Mouse (Mus musculus): Measurements from ENCODE around the gene Ssbp1. TPM values are rescaled to one million over a fixed set of nuclear protein-coding genes. Genes with fewer than 3 reads are reported as not detected.

Gene Ssbp1
- 184 and 193 TPM in 2 replicates for polyA plus RNA-seq (2015; fragmentation: Nextera tagmentation; extraction: Ambion mirVana)

DNA sequence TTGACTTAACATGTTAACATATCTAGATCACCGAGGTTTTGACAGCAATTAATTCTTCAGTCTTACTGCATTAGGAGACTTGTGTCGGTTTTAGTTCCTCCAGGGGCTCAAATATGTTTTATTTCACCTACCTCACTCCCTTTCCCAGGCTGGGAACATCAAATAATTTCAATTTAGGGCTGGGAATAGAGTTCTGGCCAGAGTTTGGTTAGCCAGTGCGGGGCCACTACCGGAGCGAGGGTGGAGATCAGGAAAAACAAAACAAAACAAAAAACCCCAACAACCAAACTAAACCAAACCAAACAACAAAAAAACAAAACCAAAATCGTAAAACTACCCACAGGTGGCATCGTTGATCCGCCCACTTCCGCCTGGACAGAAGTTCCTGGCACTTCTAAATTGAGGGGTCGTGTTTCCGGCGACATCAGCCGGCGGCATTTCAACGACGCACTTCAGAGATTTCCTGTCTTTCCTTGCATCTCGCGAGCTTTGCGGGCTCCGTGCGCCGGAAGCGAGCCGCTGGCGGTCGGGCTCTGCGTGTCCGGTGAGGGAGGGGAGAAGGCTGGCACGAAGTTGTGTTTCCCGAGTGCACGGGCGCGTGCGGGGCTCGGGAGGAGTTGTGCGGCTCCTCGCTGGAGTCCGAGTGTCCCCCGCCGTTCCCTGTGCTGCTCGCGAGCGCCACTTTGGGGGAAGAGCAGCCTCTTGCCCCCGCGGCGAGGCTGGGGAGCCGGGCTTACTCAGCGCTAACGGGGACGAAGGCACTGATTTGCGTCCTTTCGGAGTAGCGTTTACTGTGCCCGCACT is at the start of gene Ssbp1:
Gene Ssbp1 (plus strand): TSS at position 437 of the 804 bp plus-strand sequence.
- Histone ChIP-seq H3K9me3 (replicated peaks) (no peaks in the 10 kb centered on the region), H3K4me3 (peak within 1 kb of the TSS; percentile 73), H3K4me2 (peak within 1 kb of the TSS; percentile 65), H3K27me3 (no peaks in the 10 kb centered on the region), H3K9ac (peak within 1 kb of the TSS; percentile 87), H3K36me3 (ENCODE audit: poor library complexity, severe bottlenecking) (peaks cover 27% of the 10 kb centered on the region), H3K27ac (peak within 1 kb of the TSS; percentile 94), H3K4me1 (peaks cover 17% of the 10 kb centered on the region)
- under 1% methylated on average over 44 of the region's 54 CpGs for WGBS
- ATAC-seq = peak; percentile 98

GRCm38 (mm10) chr6:40423013-40423412 is 48.1 kb upstream of the Ssbp1 start:
- Histone ChIP-seq H3K9ac (no peak overlapping the region), H3K9me3 (replicated peaks) (no peaks in the 10 kb centered on the region), H3K27ac (no peak overlapping the region), H3K4me2 (no peak overlapping the region), H3K36me3 (ENCODE audit: poor library complexity, severe bottlenecking) (peaks cover 29% of the 10 kb centered on the region), H3K4me1 (peaks cover 8% of the 10 kb centered on the region), H3K27me3 (no peaks in the 10 kb centered on the region), H3K4me3 (no peak overlapping the region)
- 88% methylated on average over 1 of the region's 1 CpGs for WGBS
- no peak for ATAC-seq

DNA sequence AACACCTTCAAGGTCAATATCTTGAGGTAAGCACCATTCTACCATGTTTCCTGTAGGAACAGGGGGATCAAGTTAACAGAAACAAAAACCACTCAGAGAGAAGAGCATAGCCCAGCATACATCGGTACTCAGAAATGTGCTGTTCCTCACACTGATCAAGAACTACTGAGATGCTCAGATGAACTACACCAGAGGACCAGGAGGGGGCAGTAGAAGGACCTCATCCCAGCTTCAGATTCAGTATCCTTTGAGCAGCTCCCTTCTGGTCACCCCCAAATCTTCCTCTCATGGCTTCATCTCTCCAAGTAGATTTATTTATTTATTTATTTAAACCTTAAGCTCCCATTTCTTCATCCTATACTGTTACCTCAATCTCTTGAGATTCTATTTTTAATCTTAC is 47.4 kb upstream of the Ssbp1 start:
- H3K4me1 ChIP-seq = peaks cover 15% of the 10 kb centered on the region
- H3K9me3 ChIP-seq (replicated peaks) = no peaks in the 10 kb centered on the region
- no peak for ATAC-seq
- no peak overlapping the region for H3K9ac ChIP-seq
- no peak overlapping the region for H3K4me3 ChIP-seq
- WGBS = 53% methylated on average over 1 of the region's 1 CpGs
- H3K4me2 ChIP-seq = no peak overlapping the region
- no peak overlapping the region for H3K27ac ChIP-seq
- H3K36me3 ChIP-seq (ENCODE audit: poor library complexity, severe bottlenecking) = peaks cover 23% of the 10 kb centered on the region
- no peaks in the 10 kb centered on the region for H3K27me3 ChIP-seq

DNA sequence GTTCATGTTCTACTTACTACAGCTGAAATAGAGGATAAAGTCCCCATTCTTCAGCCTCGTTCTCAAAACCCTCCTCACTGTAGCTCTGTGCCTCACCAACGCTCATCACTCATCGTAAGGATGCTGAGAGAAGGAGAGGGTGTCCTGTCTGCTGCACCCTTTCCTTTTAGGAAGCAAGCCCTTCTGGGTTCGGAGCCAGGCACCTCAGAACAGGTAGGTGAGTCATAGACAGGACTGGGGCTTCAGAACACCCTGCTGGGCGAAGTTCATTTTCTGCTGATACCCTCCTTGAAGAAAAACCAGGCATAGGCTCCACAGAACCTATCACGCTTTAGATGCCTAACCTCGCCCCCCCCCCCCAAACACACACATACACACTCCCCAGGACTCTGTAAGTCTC is 43.7 kb upstream of the Ssbp1 start:
- WGBS = 95% methylated on average over 6 of the region's 7 CpGs
- Histone ChIP-seq H3K27me3 (no peaks in the 10 kb centered on the region), H3K4me2 (no peak overlapping the region), H3K4me3 (no peak overlapping the region), H3K36me3 (ENCODE audit: poor library complexity, severe bottlenecking) (0 out of 2 replicates have a peak, but pooled peaks cover 2% of the 10 kb centered on the region), H3K27ac (no peak overlapping the region), H3K9ac (no peak overlapping the region), H3K9me3 (replicated peaks) (no peaks in the 10 kb centered on the region), H3K4me1 (peaks cover 49% of the 10 kb centered on the region)
- ATAC-seq = no peak

GRCm38 (mm10) chr6:40428696-40429095 is 42.5 kb upstream of the Ssbp1 start:
- no peaks in the 10 kb centered on the region for H3K9me3 ChIP-seq (replicated peaks)
- H3K9ac ChIP-seq = no peak overlapping the region
- peak; percentile 28; the same call in 1 of the 2 replicates for ATAC-seq
- H3K4me3 ChIP-seq = no peak overlapping the region
- peak overlapping the region; percentile 24 for H3K4me2 ChIP-seq
- no peaks in the 10 kb centered on the region for H3K36me3 ChIP-seq (ENCODE audit: poor library complexity, severe bottlenecking)
- no peaks in the 10 kb centered on the region for H3K27me3 ChIP-seq
- peaks cover 61% of the 10 kb centered on the region for H3K4me1 ChIP-seq
- peak overlapping the region; percentile 36 for H3K27ac ChIP-seq
- WGBS = 60% methylated on average over 3 of the region's 3 CpGs

DNA sequence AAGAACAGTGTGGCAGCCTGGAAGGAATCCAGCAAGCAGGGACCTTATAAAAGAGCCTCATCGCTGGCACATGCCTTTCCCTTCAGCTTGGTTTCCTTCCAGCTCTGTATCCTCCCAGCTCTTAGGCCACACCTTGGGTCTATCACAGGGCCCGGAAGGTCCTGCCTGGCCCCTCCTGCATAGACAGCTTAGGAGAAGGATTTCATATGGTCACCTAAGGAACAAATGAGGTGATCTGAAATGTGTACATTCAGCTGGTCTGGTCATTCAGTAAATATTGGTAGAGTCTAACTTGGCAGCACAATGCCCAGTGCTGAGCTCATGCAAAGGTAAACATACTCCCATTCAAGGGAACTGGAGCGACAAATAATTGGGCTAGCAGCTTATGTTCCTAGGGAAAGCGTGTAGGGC is 41.6 kb upstream of the Ssbp1 start:
- Histone ChIP-seq H3K27me3 (no peaks in the 10 kb centered on the region), H3K27ac (peak overlapping the region; percentile 85), H3K9me3 (replicated peaks) (no peaks in the 10 kb centered on the region), H3K4me2 (peak overlapping the region; percentile 42), H3K9ac (no peak overlapping the region), H3K4me1 (peaks cover 70% of the 10 kb centered on the region), H3K36me3 (ENCODE audit: poor library complexity, severe bottlenecking) (no peaks in the 10 kb centered on the region), H3K4me3 (no peak overlapping the region)
- peak; percentile 37; the same call in 1 of the 2 replicates for ATAC-seq
- WGBS = 35% methylated on average over 4 of the region's 4 CpGs

DNA sequence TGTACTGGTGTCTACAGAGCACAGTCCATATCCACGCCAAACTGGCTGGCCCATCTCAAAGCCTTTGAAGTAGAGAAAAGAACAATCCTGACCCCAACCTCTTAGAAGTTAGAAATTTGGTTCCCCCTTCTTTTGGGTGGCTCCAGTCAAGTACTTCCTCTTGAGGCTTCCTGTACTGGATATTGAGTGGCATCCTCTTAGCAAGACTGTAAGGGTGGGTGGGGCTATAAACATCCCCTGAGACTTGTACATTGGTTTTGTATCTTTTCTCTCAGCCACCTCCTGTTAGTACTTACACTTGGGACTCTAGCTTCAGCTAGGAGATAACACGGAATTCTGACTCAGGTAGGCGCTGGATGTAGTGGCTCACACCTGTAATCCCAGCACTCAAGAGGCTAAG is 40.9 kb upstream of the Ssbp1 start:
- peak overlapping the region; percentile 85 for H3K27ac ChIP-seq
- H3K9me3 ChIP-seq (replicated peaks) = no peaks in the 10 kb centered on the region
- no peak overlapping the region for H3K9ac ChIP-seq
- no peaks in the 10 kb centered on the region for H3K27me3 ChIP-seq
- H3K4me1 ChIP-seq = peaks cover 75% of the 10 kb centered on the region
- ATAC-seq = no peak
- no peaks in the 10 kb centered on the region for H3K36me3 ChIP-seq (ENCODE audit: poor library complexity, severe bottlenecking)
- WGBS = 85% methylated on average over 3 of the region's 3 CpGs
- no peak overlapping the region for H3K4me3 ChIP-seq
- peak overlapping the region; percentile 42 for H3K4me2 ChIP-seq

- ATAC-seq = no peak
- Histone ChIP-seq H3K36me3 (ENCODE audit: poor library complexity, severe bottlenecking) (no peaks in the 10 kb centered on the region), H3K27me3 (no peaks in the 10 kb centered on the region), H3K9ac (no peak overlapping the region), H3K27ac (peak overlapping the region; percentile 85), H3K4me3 (no peak overlapping the region), H3K4me2 (peak overlapping the region; percentile 42), H3K4me1 (peaks cover 75% of the 10 kb centered on the region), H3K9me3 (replicated peaks) (no peaks in the 10 kb centered on the region)
- 63% methylated on average over 3 of the region's 3 CpGs for WGBS
Observed at GRCm38 (mm10) chr6:40430878-40431277, 40.3 kb upstream of the Ssbp1 start.

GRCm38 (mm10) chr6:40431356-40431755 is 39.8 kb upstream of the Ssbp1 start:
- no peaks in the 10 kb centered on the region for H3K27me3 ChIP-seq
- H3K9me3 ChIP-seq (replicated peaks) = no peaks in the 10 kb centered on the region
- no peak overlapping the region for H3K9ac ChIP-seq
- WGBS = 49% methylated on average over 4 of the region's 4 CpGs
- no peaks in the 10 kb centered on the region for H3K36me3 ChIP-seq (ENCODE audit: poor library complexity, severe bottlenecking)
- H3K4me1 ChIP-seq = peaks cover 75% of the 10 kb centered on the region
- peak overlapping the region; percentile 85 for H3K27ac ChIP-seq
- H3K4me2 ChIP-seq = peak overlapping the region; percentile 42
- no peak for ATAC-seq
- 0 out of 2 replicates have a peak overlapping the region, but pooled peaks have one; percentile 10 for H3K4me3 ChIP-seq

GRCm38 (mm10) chr6:40431812-40432211 is 39.3 kb upstream of the Ssbp1 start:
- Histone ChIP-seq H3K4me1 (peaks cover 75% of the 10 kb centered on the region), H3K9me3 (replicated peaks) (no peaks in the 10 kb centered on the region), H3K4me2 (peak overlapping the region; percentile 42), H3K27me3 (no peaks in the 10 kb centered on the region), H3K4me3 (peak overlapping the region; percentile 10; the same call in 1 of the 2 replicates), H3K36me3 (ENCODE audit: poor library complexity, severe bottlenecking) (no peaks in the 10 kb centered on the region), H3K9ac (no peak overlapping the region), H3K27ac (peak overlapping the region; percentile 85)
- ATAC-seq = no peak

DNA sequence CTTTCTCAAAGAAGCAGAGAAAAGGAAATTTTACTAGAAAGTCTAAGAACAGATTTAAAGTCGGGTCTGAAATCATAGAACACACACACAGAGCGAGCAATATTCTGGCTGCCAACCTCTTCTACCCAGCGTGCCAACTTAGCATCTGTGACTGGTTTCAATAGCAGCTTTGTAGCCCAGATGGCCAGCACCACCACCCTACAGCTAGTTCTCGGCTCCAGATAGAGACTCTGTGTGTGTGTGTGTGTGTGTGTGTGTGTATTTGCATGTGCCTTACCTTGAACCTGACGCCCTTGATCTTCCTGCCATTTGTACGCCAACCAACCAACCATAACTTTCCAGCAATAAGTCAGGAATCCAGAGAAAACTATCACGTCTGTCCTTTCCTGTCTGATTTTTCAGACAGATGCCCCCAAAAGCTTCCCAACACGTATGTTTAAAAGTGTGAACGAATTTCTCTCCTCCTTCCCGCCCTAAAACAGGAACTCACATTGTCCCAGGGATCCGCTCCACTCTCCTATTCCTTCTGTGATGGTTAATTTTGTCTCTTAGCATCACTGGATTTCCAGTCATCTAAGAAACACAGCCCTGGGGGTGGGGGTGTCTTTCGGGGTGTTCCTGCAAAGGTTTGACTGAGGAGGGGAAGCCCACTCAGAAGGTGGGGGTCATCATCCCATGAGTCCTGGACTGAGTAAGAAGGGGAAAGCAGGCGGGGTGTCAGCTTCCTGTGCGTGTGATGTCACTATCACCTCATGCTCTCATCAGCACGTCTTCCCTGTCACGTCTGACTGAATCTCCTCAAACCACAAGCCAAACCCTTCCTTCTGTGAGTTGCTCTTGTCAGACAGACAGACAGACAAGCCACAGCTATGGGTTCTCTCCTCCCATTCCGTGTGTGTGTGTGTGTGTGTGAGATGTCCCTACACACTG is 38.5 kb upstream of the Ssbp1 start:
- H3K9me3 ChIP-seq (replicated peaks) = no peaks in the 10 kb centered on the region
- H3K36me3 ChIP-seq (ENCODE audit: poor library complexity, severe bottlenecking) = no peaks in the 10 kb centered on the region
- WGBS = 81% methylated on average over 17 of the region's 17 CpGs
- peak; percentile 46; the same call in 1 of the 2 replicates for ATAC-seq
- H3K27me3 ChIP-seq = peaks cover 3% of the 10 kb centered on the region; the same call in 1 of the 2 replicates
- peak overlapping the region; percentile 10; the same call in 1 of the 2 replicates for H3K4me3 ChIP-seq
- H3K27ac ChIP-seq = peak overlapping the region; percentile 85
- H3K4me1 ChIP-seq = peaks cover 69% of the 10 kb centered on the region
- H3K9ac ChIP-seq = no peak overlapping the region
- H3K4me2 ChIP-seq = peak overlapping the region; percentile 81

GRCm38 (mm10) chr6:40434697-40435096 is 36.5 kb upstream of the Ssbp1 start:
- no peaks in the 10 kb centered on the region for H3K36me3 ChIP-seq (ENCODE audit: poor library complexity, severe bottlenecking)
- no peaks in the 10 kb centered on the region for H3K9me3 ChIP-seq (replicated peaks)
- H3K27me3 ChIP-seq = peaks cover 6% of the 10 kb centered on the region; the same call in 1 of the 2 replicates
- peak overlapping the region; percentile 83 for H3K4me3 ChIP-seq
- H3K4me2 ChIP-seq = peak overlapping the region; percentile 81
- no peak for ATAC-seq
- H3K9ac ChIP-seq = peak overlapping the region; percentile 93
- H3K27ac ChIP-seq = peak overlapping the region; percentile 93
- WGBS = 7% methylated on average over 7 of the region's 7 CpGs
- H3K4me1 ChIP-seq = peaks cover 53% of the 10 kb centered on the region

Data from forebrain, embryonic 13.5 days (tissue).